Mouse (Mus musculus) ES-E14 (cell line): Measurements from ENCODE around the gene Tmem185b. TPM values are rescaled to one million over a fixed set of nuclear protein-coding genes. Genes with fewer than 3 reads are reported as not detected.

Experiments
- DNase-seq: peaks from one replicate; pipeline ENCODE4 v3.0.0-alpha.2; 2013; ENCODE audit warnings: low read depth, low spot score
- H3K27ac ChIP-seq: 2 replicates; pipeline ENCODE4 v1.5.1; 2012; ENCODE audit warnings: low read depth, mild to moderate bottlenecking, low read length, moderate library complexity, mixed read lengths; ENCODE audit not compliant: poor library complexity, insufficient read depth, severe bottlenecking
- H3K36me3 ChIP-seq: 2 replicates; pipeline ENCODE4 v1.6.1; 2012; ENCODE audit warnings: mild to moderate bottlenecking, low read length, moderate library complexity, mixed read lengths; ENCODE audit not compliant: control insufficient read depth, poor library complexity, insufficient read depth, severe bottlenecking
- H3K4me1 ChIP-seq, 2 experiments: fragments of 150-350 bp in 1 of 2; sonication (generic) in 1 of 2; 2 replicates each; pipeline ENCODE4 v1.6.1; 2012; ENCODE audit warnings: low read length in 2 of 2, mild to moderate bottlenecking in 1 of 2, mixed read lengths in 1 of 2; ENCODE audit not compliant: control insufficient read depth in 2 of 2, insufficient read depth in 2 of 2, poor library complexity in 1 of 2
- H3K4me3 ChIP-seq, 2 experiments: fragments of 150-350 bp in 1 of 2; sonication (generic) in 1 of 2; 2 replicates each; pipeline ENCODE4 v1.5.1; 2012; ENCODE audit warnings: low read length in 2 of 2, low read depth in 1 of 2, mild to moderate bottlenecking in 1 of 2, mixed read lengths in 1 of 2; ENCODE audit not compliant: insufficient read depth in 1 of 2, poor library complexity in 1 of 2, severe bottlenecking in 1 of 2
- H3K9ac ChIP-seq: 2 replicates; pipeline ENCODE4 v1.6.1; 2012; ENCODE audit warnings: low read depth, mild to moderate bottlenecking, low read length, mixed read lengths; ENCODE audit not compliant: poor library complexity, insufficient read depth, severe bottlenecking
- H3K9me3 ChIP-seq: fragments of 150-350 bp; sonication (generic); 2 replicates; pipeline ENCODE4 v1.6.1; 2012; ENCODE audit warnings: low read depth, mild to moderate bottlenecking, low read length; ENCODE audit not compliant: control insufficient read depth, insufficient read depth
- CHD2 ChIP-seq: IDR thresholded peaks from 2 replicates; pipeline ENCODE4 v1.6.1; 2014; ENCODE audit warnings: mild to moderate bottlenecking, low read depth, low read length, inconsistent platforms
- HCFC1 ChIP-seq: IDR thresholded peaks from 2 replicates; pipeline ENCODE4 v1.6.1; 2012; ENCODE audit warnings: low read length, inconsistent platforms, borderline replicate concordance; ENCODE audit not compliant: insufficient read depth
- MAFK ChIP-seq: IDR thresholded peaks from 2 replicates; pipeline ENCODE4 v1.6.1; 2014; ENCODE audit warnings: mild to moderate bottlenecking, low read depth, low read length, inconsistent platforms; ENCODE audit not compliant: insufficient read depth
- ZC3H11A ChIP-seq: IDR thresholded peaks from 2 replicates; pipeline ENCODE4 v1.6.1; 2012; ENCODE audit warnings: low read depth, mild to moderate bottlenecking, inconsistent platforms, low read length, borderline replicate concordance
- ZNF384 ChIP-seq: IDR thresholded peaks from 2 replicates; pipeline ENCODE4 v1.6.1; 2012; ENCODE audit warnings: low read depth, low read length, inconsistent platforms
- in situ Hi-C, 2 experiments: fragments of 600-800 bp; cut with MboI; formaldehyde crosslinking; loops; one replicate each; pipeline ENCODE4 v1.15.1; 2025; ENCODE audit warnings: low sequenced_read_pairs in 2 of 2, inconsistent platforms in 1 of 2; ENCODE audit not compliant: unreplicated experiment in 2 of 2
- total RNA-seq: library from RNA; depleted of rRNA; stranded (reverse); fragments of 300-350 nt; gene quantifications from 2 replicates; pipeline ENCODE4 v1.2.3, GENCODE M21; 2012

Tmem185b gene
- total RNA-seq, 1 experiment = 27.0 TPM

DNA sequence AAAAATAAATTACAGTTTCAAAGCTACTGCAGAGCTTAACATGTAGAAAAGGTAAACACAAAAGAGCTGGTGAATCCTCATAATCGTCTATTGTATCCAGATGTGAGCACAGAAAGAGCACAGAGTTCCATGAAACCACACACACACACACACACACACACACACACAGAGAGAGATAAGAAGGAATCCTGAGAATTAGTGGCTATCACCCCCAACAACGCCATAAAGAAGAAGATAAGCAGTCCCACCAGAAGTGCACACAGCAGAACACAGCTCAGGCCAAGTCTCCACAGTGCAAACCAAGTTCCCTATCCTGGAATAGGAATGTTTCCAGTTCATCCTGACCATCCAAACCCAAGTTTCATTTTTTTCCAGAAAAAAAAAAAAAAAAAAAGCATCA lies 19.2 kb downstream of the Tmem185b start:
- no peak overlapping the region for H3K27ac ChIP-seq
- in situ Hi-C loops = no loop called here
- DNase-seq = no peak
- no peaks in the 10 kb centered on the region for H3K9me3 ChIP-seq
- no peak overlapping the region for H3K9ac ChIP-seq
- H3K4me1 ChIP-seq = no peaks in the 10 kb centered on the region
- peaks cover 12% of the 10 kb centered on the region; the same call in 1 of the 2 replicates for H3K36me3 ChIP-seq
- no peak overlapping the region for H3K4me3 ChIP-seq
- TF ChIP-seq MAFK (no peak), HCFC1 (no peak), CHD2 (no peak), ZC3H11A (no peak), ZNF384 (no peak)

DNA sequence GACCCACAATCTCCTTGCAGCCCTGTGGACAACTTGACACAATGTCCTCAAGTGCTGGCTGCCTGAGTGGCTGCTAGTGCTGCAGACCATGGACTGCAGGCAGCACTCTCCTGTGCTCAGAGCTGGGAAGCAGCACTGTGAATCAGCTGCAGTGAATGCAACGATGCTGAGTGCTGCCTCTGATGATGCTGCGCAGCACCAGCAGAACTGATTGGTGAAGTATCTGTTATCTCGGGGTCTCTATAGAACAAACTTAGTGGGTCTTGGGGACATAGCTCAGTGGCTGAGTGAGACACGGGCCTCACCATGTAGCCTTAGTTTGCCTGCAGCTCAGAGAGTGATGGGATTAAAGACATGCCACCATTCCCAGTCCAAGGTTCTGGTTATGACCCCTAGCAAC lies 19.7 kb downstream of the Tmem185b start:
- Histone ChIP-seq H3K4me1 (no peaks in the 10 kb centered on the region), H3K9me3 (no peaks in the 10 kb centered on the region), H3K36me3 (peaks cover 12% of the 10 kb centered on the region; the same call in 1 of the 2 replicates), H3K4me3 (no peak overlapping the region), H3K9ac (no peak overlapping the region), H3K27ac (no peak overlapping the region)
- in situ Hi-C loops = no loop called here
- DNase-seq = no peak
- no peak for TF ChIP-seq MAFK
- TF ChIP-seq ZC3H11A = no peak
- TF ChIP-seq HCFC1 = no peak
- no peak for TF ChIP-seq ZNF384
- no peak for TF ChIP-seq CHD2

DNA sequence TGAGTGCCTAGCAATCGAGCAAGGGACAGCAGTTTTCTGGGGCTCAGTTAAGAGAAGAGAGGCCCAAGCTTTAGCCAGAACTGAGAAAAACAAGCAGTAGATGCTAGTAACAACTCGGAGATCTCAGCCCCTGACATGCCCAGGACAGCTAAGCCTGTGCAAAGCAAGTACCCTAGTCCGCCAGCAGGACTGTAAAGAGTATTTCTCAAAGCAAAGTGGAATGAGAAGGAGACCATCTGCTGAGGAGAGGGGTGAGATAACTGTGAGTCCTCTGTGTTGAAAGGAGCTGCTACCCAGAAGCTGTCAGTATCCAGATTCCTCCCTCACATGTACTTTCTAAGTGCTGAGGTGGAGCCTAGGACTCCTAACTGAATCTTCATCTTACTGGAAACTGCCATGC lies 20.5 kb downstream of the Tmem185b start:
- no peak overlapping the region for H3K27ac ChIP-seq
- no peaks in the 10 kb centered on the region for H3K4me1 ChIP-seq
- in situ Hi-C loops = no loop called here
- H3K4me3 ChIP-seq = no peak overlapping the region
- no peaks in the 10 kb centered on the region for H3K9me3 ChIP-seq
- no peak for DNase-seq
- no peak overlapping the region for H3K9ac ChIP-seq
- peaks cover 12% of the 10 kb centered on the region; the same call in 1 of the 2 replicates for H3K36me3 ChIP-seq
- TF ChIP-seq ZC3H11A (no peak), ZNF384 (no peak)

DNA sequence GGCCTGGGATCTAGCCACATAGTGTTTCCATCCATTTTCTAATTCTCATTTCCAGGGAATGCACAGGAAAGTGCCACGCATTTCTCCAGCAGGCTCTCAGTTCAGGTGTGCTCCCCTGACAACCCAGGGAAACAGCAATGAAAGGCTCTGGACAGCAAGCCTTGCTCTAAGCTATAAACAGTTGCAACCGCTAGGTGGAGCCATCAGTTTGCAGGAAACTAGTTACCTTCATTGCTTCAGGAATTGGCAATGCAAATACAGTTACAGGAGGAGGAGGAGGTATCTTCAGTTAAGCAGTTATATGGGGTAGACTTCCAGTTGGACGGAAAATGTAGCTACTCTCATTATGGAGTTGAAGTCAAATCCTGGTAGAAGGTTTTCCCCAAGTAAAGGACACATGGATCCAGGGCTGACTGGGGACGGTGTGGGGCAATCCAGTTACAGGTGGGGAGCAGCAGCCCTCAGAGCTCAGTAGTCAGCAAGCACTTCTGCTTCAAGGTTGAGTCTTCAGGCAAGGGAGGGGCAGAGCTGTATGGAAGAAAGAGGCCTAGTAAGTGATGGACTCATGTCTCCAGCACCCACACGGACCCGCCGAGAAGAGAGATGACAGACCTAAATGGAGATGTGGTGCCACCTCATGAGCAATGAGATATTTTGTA lies 22.8 kb downstream of the Tmem185b start:
- Histone ChIP-seq H3K4me3 (no peak overlapping the region), H3K4me1 (no peaks in the 10 kb centered on the region), H3K9ac (no peak overlapping the region; the same call in 1 of the 2 replicates), H3K9me3 (no peaks in the 10 kb centered on the region), H3K27ac (no peak overlapping the region), H3K36me3 (peaks cover 12% of the 10 kb centered on the region; the same call in 1 of the 2 replicates)
- in situ Hi-C loops = no loop called here
- DNase-seq = peak; percentile 68
- TF ChIP-seq HCFC1 (no peak), ZC3H11A (peak; percentile 84; the same call in 1 of the 2 replicates)

DNA sequence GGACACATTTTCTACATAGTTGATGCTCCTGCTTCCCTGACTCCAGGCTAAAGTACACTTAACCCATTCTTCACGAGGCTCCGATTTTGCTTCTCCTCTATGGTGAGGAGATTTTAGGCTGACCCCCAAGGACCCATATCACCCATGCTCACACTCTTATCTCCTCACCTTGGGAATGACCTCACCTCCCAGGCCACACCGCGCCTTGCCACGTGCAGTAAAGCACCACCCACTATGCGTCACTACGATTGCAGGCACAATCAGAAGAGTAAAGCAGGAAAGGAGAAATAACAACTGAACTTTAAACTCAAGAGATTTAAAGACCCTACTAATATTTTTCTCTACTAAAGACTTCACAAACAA lies 23.3 kb downstream of the Tmem185b start:
- H3K9me3 ChIP-seq = no peaks in the 10 kb centered on the region
- H3K27ac ChIP-seq = no peak overlapping the region
- H3K9ac ChIP-seq = no peak overlapping the region; the same call in 1 of the 2 replicates
- in situ Hi-C loops = no loop called here
- DNase-seq = no peak
- H3K36me3 ChIP-seq = peaks cover 12% of the 10 kb centered on the region; the same call in 1 of the 2 replicates
- TF ChIP-seq MAFK = no peak
- TF ChIP-seq ZC3H11A = no peak
- no peak for TF ChIP-seq HCFC1
- no peak for TF ChIP-seq CHD2
- no peak for TF ChIP-seq ZNF384
- H3K4me3 ChIP-seq = no peak overlapping the region
- no peaks in the 10 kb centered on the region for H3K4me1 ChIP-seq
